Comparison of ENCODE assay signal across 25 mouse cellular contexts in genomic region chr6:32937643-32938042, GRCm38 (mm10).
"Had no signal": no experiment of that assay in that cellular context is flagged by ENCODE, and none has a peak within 500 bp of the region (broad histone marks: within the 10 kb centered on the region; RNA-seq: fewer than 3 reads in every experiment).

No protein-coding gene starts in this region.

- H3K9ac ChIP-seq: heart, embryonic 12.5 days; hindbrain, embryonic 12.5 days; hindbrain, embryonic 14.5 days; intestine, embryonic 15.5 days; limb, embryonic 13.5 days; limb, embryonic 15.5 days; liver, embryonic 15.5 days had no signal

- DNase-seq: gastrocnemius, postnatal 14 days; gastrocnemius, postnatal 36 days; heart, adult 11 months; heart, adult 2 months; heart, postnatal 10 days; heart, postnatal 4 days; kidney, adult 18-20 months; kidney, adult 8-10 months; kidney, postnatal 10 days; kidney, postnatal 25 days; kidney, postnatal 4 days; left cerebral cortex, postnatal 4 days had no signal

- H3K9me3 ChIP-seq: heart, embryonic 10.5 days; heart, embryonic 12.5 days; hindbrain, embryonic 10.5 days; hindbrain, embryonic 12.5 days; intestine, embryonic 15.5 days; limb, embryonic 13.5 days; limb, embryonic 15.5 days; liver, embryonic 15.5 days had no signal

- H3K27me3 ChIP-seq: heart, embryonic 12.5 days; hindbrain, embryonic 12.5 days; intestine, embryonic 15.5 days; limb, embryonic 15.5 days; liver, embryonic 15.5 days had no signal

- H3K4me1 ChIP-seq: intestine, embryonic 15.5 days; limb, embryonic 15.5 days had no signal

- H3K4me3 ChIP-seq: heart, adult 2 months; heart, embryonic 10.5 days; heart, embryonic 12.5 days; hindbrain, embryonic 10.5 days; hindbrain, embryonic 12.5 days; intestine, embryonic 15.5 days; layer of hippocampus, adult 2 months; limb, embryonic 13.5 days; limb, embryonic 15.5 days; liver, embryonic 15.5 days had no signal

- H3K4me2 ChIP-seq: heart, embryonic 12.5 days; hindbrain, embryonic 12.5 days; hindbrain, embryonic 14.5 days; intestine, embryonic 15.5 days; limb, embryonic 13.5 days; limb, embryonic 15.5 days; liver, embryonic 15.5 days had no signal

- ATAC-seq: hindbrain, embryonic 16.5 days; inflammation-experienced regulatory T-cells, adult 6 months; intestine, embryonic 15.5 days; intestine, postnatal 0 days had no signal

- H3K36me3 ChIP-seq: heart, embryonic 10.5 days; heart, embryonic 12.5 days; hindbrain, embryonic 10.5 days; hindbrain, embryonic 12.5 days; intestine, embryonic 15.5 days; limb, embryonic 13.5 days; limb, embryonic 15.5 days; liver, embryonic 15.5 days had no signal

- H3K27ac ChIP-seq: heart, adult 2 months; heart, embryonic 10.5 days; hindbrain, embryonic 10.5 days; hindbrain, embryonic 12.5 days; hindbrain, embryonic 14.5 days; intestine, embryonic 15.5 days; layer of hippocampus, adult 2 months; limb, embryonic 13.5 days; limb, embryonic 15.5 days; liver, embryonic 15.5 days had no signal
